Mouse (Mus musculus) kidney, embryonic 14.5 days (tissue): ENCODE results near the gene Atg16l1. TPM values are rescaled to one million over a fixed set of nuclear protein-coding genes. Genes with fewer than 3 reads are reported as not detected.
"Not testable (repeated sequence)": the region's sequence is repeated elsewhere in the genome, so short reads cannot be mapped to it uniquely, and the experiment has no call there.

Experiments used
- ATAC-seq: fragments of 200-750 bp; cut with Nextera tagmentation; 2 replicates; pipeline ENCODE4 v1.8.0; 2017; ENCODE audit warnings: moderate number of reproducible peaks, mild to moderate bottlenecking, moderate TSS enrichment, moderate library complexity; ENCODE audit not compliant: low FRiP score, low TSS enrichment
- H3K27ac ChIP-seq: fragments of 300-500 bp; sonication (generic); 2 replicates; pipeline ENCODE4 v1.5.1; 2014; ENCODE audit warnings: low read depth, mild to moderate bottlenecking, low read length, moderate library complexity, mixed read lengths
- H3K27me3 ChIP-seq: fragments of 300-500 bp; sonication (generic); 2 replicates; pipeline ENCODE4 v1.6.1; 2014; ENCODE audit warnings: mild to moderate bottlenecking, low read length; ENCODE audit not compliant: control insufficient read depth, insufficient read depth
- H3K36me3 ChIP-seq: fragments of 300-500 bp; sonication (generic); 2 replicates; pipeline ENCODE4 v1.6.1; 2014; ENCODE audit warnings: low read length, mixed read lengths; ENCODE audit not compliant: control insufficient read depth, insufficient read depth
- H3K4me1 ChIP-seq: fragments of 300-500 bp; sonication (generic); 2 replicates; pipeline ENCODE4 v1.6.1; 2014; ENCODE audit warnings: low read length, mixed read lengths; ENCODE audit not compliant: control insufficient read depth, insufficient read depth
- H3K4me2 ChIP-seq: fragments of 300-500 bp; sonication (generic); replicated peaks from 2 replicates; pipeline ENCODE4 v1.6.1; 2014; ENCODE audit warnings: low read depth, mild to moderate bottlenecking, low read length
- H3K4me3 ChIP-seq: fragments of 300-500 bp; sonication (generic); 2 replicates; pipeline ENCODE4 v1.5.1; 2014; ENCODE audit warnings: mild to moderate bottlenecking, low read length
- H3K9ac ChIP-seq: fragments of 300-500 bp; sonication (generic); 2 replicates; pipeline ENCODE4 v1.6.1; 2014; ENCODE audit warnings: low read depth, mild to moderate bottlenecking, low read length, moderate library complexity
- H3K9me3 ChIP-seq: fragments of 300-500 bp; sonication (generic); 2 replicates; pipeline ENCODE4 v1.6.1; 2016; ENCODE audit warnings: low read length; ENCODE audit not compliant: control insufficient read depth
- WGBS: fragments of 180-500 bp; shearing (Covaris S2); extraction: QIAGEN DNeasy Blood & Tissue Kit; methylation state at CpG from one replicate; pipeline ENCODE4 v1.1.7; 2014; 5-methylcytosine and 5-hydroxymethylcytosine counted together
- polyA plus RNA-seq: library from polyadenylated mRNA; unstranded; fragments of >200 nt; fragmentation: Nextera tagmentation; extraction: Ambion mirVana; gene quantifications from 2 replicates; pipeline ENCODE4 v1.2.1, GENCODE M21; 2014

The Atg16l1 gene
- polyA plus RNA-seq, 1 experiment from 2014 or later: 33.1 TPM

DNA sequence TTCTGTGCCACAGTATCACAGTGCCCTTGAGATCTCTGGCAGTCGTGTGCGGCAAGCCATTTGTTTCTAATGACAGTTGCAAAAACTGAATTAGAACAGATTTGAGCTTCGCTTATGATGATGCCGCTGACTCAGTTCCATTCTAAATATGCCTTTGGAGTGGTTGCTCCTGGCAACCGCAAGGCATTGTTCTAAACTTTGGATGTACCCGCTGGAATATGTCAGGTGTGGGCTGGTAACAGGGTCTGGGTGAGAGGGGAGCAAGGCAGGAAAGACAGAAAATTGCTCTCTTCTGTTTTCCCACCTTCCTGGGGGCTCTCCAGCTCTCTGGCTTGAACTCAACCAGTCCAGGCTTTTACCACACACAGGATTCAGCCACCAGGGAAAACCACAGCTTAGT is 57.5 kb downstream of the Atg16l1 start:
- Histone ChIP-seq H3K27me3 (no peaks in the 10 kb centered on the region), H3K9ac (no peak overlapping the region), H3K4me1 (no peaks in the 10 kb centered on the region), H3K4me2 (no peak overlapping the region), H3K27ac (no peak overlapping the region), H3K4me3 (no peak overlapping the region), H3K9me3 (no peaks in the 10 kb centered on the region), H3K36me3 (no peaks in the 10 kb centered on the region)
- WGBS: 83% methylated on average over 6 of the region's 6 CpGs
- ATAC-seq: no peak

DNA sequence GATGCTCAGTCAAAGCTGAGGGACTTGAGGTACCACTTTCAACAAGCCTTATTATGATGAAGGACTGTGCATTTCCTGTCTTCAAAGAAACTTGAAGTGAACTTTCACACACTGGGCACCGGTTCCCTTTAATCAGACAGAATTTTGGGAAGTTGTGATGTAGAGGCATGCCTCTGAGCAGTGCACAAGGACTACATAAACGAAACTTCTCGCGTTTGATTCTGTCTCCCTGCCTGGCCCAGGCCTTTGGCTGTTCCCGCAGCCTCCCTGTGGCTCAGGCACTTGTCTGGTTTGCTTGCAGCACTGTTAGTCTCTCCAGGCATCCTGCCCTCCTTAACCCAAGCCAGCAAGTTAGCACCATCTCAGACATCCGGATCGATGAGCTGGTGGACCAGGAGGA is 58.0 kb downstream of the Atg16l1 start:
- no peak for ATAC-seq
- H3K4me2 ChIP-seq: no peak overlapping the region
- H3K4me3 ChIP-seq: no peak overlapping the region
- WGBS: 79% methylated on average over 7 of the region's 7 CpGs
- H3K36me3 ChIP-seq: no peaks in the 10 kb centered on the region
- no peaks in the 10 kb centered on the region for H3K9me3 ChIP-seq
- no peaks in the 10 kb centered on the region for H3K4me1 ChIP-seq
- H3K9ac ChIP-seq: no peak overlapping the region
- H3K27ac ChIP-seq: no peak overlapping the region
- H3K27me3 ChIP-seq: no peaks in the 10 kb centered on the region

DNA sequence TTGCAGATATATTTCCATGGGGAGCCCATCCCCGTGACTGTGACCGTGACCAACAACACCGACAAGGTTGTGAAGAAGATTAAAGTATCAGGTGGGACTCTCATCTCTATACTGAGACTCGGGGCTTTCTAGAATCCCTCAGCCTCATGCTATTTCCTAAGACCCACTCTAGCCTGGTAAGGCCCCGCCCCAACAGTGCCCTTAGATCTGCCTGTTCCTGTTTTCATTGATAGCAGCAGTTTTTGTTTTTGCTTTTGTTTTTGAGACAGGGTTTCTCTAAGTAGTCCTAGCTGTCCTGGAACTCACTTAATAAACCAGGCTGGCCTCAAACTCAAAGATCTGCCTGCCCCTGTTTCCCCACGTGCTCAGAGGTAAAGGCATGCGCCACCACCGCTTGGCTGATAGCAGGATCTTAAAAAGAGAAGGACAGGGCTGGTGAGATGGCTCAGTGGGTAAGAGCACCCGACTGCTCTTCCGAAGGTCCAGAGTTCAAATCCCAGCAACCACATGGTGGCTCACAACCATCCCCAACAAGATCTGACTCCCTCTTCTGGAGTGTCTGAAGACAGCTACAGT is 68.8 kb downstream of the Atg16l1 start:
- WGBS: 89% methylated on average over 10 of the region's 10 CpGs
- H3K4me3 ChIP-seq: no peak overlapping the region
- no peak overlapping the region for H3K9ac ChIP-seq
- H3K36me3 ChIP-seq: no peaks in the 10 kb centered on the region
- no peak overlapping the region for H3K4me2 ChIP-seq
- no peaks in the 10 kb centered on the region for H3K27me3 ChIP-seq
- 0 out of 2 replicates have a peak, but pooled peaks cover 3% of the 10 kb centered on the region for H3K4me1 ChIP-seq
- no peak overlapping the region for H3K27ac ChIP-seq
- H3K9me3 ChIP-seq: no peaks in the 10 kb centered on the region
- ATAC-seq: no peak

DNA sequence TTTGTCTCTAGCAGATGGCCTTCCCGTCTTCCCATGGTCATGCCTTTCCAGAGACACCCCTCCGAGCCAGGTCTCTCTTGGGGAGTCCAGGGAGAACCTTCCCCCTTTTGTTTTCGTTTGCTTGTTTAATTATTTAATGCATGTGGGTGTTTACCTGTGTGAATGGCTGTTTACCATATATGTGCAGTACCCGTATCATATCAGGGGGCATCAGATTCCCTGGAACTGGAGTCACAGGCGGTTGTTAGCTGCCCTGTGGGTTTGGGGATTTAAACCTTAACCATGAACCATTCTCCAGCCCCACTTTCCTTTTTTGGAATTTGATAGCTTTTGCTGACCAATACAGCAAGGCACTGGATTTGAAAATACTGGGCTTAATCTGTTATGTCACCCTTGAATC is 69.6 kb downstream of the Atg16l1 start:
- no peak overlapping the region for H3K27ac ChIP-seq
- WGBS: 87% methylated on average over 5 of the region's 5 CpGs
- no peaks in the 10 kb centered on the region for H3K27me3 ChIP-seq
- no peaks in the 10 kb centered on the region for H3K9me3 ChIP-seq
- no peak for ATAC-seq
- H3K4me3 ChIP-seq: no peak overlapping the region
- H3K4me2 ChIP-seq: no peak overlapping the region
- 0 out of 2 replicates have a peak, but pooled peaks cover 3% of the 10 kb centered on the region for H3K4me1 ChIP-seq
- no peaks in the 10 kb centered on the region for H3K36me3 ChIP-seq
- no peak overlapping the region for H3K9ac ChIP-seq

DNA sequence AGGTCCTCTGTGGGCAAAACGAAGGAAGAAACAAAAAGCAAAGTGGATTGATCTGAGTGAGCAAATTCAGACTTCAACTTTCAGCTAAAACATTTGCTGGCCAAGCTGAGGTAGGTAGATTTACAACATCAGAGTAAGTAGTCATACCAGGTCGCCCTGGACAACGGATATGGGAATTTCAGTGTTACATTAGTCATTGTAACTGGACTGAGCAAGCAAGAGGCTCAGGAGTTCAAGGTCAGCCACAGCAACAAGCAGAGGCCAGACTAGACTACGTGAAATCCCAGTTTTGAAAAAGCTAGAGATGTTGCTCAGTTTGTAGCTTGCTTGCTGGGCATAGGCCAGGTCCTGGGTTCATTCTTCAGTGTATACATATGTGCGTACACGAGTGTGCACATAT is 70.3 kb downstream of the Atg16l1 start:
- H3K27ac ChIP-seq: no peak overlapping the region
- no peaks in the 10 kb centered on the region for H3K27me3 ChIP-seq
- no peak for ATAC-seq
- H3K9ac ChIP-seq: no peak overlapping the region
- no peaks in the 10 kb centered on the region for H3K9me3 ChIP-seq
- 0 out of 2 replicates have a peak, but pooled peaks cover 3% of the 10 kb centered on the region for H3K4me1 ChIP-seq
- 82% methylated on average over 6 of the region's 6 CpGs for WGBS
- H3K4me3 ChIP-seq: no peak overlapping the region
- no peaks in the 10 kb centered on the region for H3K36me3 ChIP-seq
- no peak overlapping the region for H3K4me2 ChIP-seq

DNA sequence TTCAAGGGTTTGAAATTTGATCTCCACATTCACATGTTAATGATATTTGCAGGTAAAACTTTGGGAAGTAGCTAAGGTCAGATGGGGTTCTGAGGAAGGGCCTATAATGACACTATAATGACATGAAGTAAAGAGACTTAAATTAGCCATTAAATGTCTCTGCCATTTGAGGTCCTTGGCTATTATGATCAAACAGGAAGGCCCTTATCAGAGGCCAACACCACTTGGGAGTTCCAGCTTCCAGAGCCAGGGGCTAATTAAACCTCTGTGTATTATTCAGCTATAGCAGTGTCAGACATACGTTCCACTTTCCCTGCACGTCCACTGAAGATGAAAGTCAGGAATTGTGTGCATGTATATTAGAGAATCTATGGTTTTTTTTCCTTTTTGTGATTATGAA is 70.8 kb downstream of the Atg16l1 start:
- no peaks in the 10 kb centered on the region for H3K27me3 ChIP-seq
- no peak overlapping the region for H3K4me2 ChIP-seq
- WGBS: 73% methylated on average over 2 of the region's 2 CpGs
- no peak overlapping the region for H3K9ac ChIP-seq
- 0 out of 2 replicates have a peak, but pooled peaks cover 3% of the 10 kb centered on the region for H3K4me1 ChIP-seq
- H3K9me3 ChIP-seq: no peaks in the 10 kb centered on the region
- H3K4me3 ChIP-seq: no peak overlapping the region
- H3K36me3 ChIP-seq: no peaks in the 10 kb centered on the region
- no peak overlapping the region for H3K27ac ChIP-seq
- ATAC-seq: no peak

DNA sequence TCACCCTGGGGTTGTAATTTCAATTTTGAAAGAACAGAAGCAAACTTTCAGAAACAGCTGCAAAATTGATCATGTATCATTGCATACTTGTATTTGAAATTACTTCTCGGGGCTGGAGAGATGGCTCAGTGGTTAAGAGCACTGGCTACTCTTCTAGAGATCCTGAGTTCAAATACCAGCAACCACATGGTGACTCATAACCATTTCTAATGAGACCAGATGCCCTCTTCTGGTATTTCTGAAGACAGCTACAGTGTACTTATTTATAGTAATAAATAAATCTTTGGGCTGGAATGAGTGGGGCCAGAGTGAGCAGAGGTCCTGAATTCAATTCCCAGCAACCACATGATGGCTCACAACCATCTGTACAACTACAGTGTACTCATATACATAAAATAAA is 71.8 kb downstream of the Atg16l1 start:
- ATAC-seq, H3K4me1 ChIP-seq, H3K27ac ChIP-seq, H3K27me3 ChIP-seq, H3K9ac ChIP-seq, H3K4me3 ChIP-seq, H3K9me3 ChIP-seq, H3K4me2 ChIP-seq, H3K36me3 ChIP-seq: not testable (repeated sequence)
- 79% methylated on average over 1 of the region's 1 CpGs for WGBS

DNA sequence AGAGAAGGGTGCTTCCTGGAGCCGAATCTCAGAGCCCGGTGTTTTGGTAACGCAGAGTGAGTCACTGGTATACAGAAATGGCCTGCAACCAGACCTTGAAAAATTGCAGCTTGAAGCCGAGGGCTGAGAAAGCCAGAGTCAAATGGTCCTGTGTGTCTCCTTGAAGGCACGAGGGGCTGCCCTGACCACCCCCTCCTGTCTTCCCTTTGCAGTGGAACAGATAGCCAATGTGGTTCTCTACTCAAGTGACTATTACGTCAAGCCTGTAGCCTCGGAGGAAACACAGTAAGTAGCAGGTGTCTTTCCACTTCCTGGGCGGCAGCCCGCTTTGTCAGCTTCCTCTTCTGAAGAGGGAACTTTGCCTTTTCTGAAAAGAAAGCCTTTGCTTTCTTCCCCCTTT is 72.5 kb downstream of the Atg16l1 start:
- no peak overlapping the region for H3K27ac ChIP-seq
- no peak overlapping the region for H3K4me3 ChIP-seq
- no peak overlapping the region for H3K4me2 ChIP-seq
- H3K9me3 ChIP-seq: no peaks in the 10 kb centered on the region
- no peak for ATAC-seq
- H3K4me1 ChIP-seq: 0 out of 2 replicates have a peak, but pooled peaks cover 3% of the 10 kb centered on the region
- no peak overlapping the region for H3K9ac ChIP-seq
- H3K36me3 ChIP-seq: no peaks in the 10 kb centered on the region
- WGBS: 72% methylated on average over 9 of the region's 9 CpGs
- H3K27me3 ChIP-seq: no peaks in the 10 kb centered on the region

DNA sequence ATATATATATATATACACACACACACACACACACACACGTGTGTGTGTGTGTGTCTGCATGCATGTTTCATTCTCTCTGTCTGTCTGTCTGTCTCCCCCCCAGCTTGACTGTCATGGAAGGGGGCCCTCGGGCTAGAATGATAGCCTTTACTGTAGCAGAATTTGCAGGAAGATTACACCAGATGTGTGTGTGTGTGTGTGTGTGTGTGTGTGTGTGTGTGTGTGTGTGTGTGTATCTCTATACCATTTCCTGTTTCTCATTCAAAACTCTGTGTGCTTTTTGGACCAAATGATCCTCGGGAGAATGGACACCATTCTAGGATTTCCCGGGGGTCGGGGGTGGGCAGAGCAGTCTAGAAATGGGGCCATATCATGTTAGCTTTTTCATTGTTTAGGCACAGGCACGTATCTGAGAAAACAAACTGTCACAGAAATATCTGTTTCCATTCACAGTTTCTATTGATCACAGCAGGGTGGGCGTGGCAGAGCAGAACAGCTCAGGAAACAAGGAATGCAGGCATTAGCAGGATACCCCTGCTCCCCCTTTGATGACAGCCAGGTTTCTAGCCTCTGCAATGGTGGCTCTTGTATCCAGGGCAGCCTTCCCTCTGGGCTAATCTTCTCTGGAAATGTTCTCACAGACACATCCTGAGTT is 73.4 kb downstream of the Atg16l1 start:
- H3K27ac ChIP-seq: no peak overlapping the region
- no peak overlapping the region for H3K4me2 ChIP-seq
- 51% methylated on average over 7 of the region's 7 CpGs for WGBS
- 0 out of 2 replicates have a peak, but pooled peaks cover 3% of the 10 kb centered on the region for H3K4me1 ChIP-seq
- no peak overlapping the region for H3K9ac ChIP-seq
- ATAC-seq: no peak
- H3K27me3 ChIP-seq: no peaks in the 10 kb centered on the region
- no peak overlapping the region for H3K4me3 ChIP-seq
- H3K36me3 ChIP-seq: no peaks in the 10 kb centered on the region
- H3K9me3 ChIP-seq: no peaks in the 10 kb centered on the region
